Mouse (Mus musculus) liver, embryonic 14 days (tissue): Measurements from ENCODE around the gene Gm597. TPM values are rescaled to one million over a fixed set of nuclear protein-coding genes. Genes with fewer than 3 reads are reported as not detected.

Experiments used
- polyA plus RNA-seq: library from polyadenylated mRNA; depleted of rRNA; stranded (reverse); fragments of >200 nt; gene quantifications from 2 replicates; pipeline ENCODE4 v1.2.3, GENCODE M21; 2012; rRNA removed

Gm597 gene
- not detected in 2 replicates for polyA plus RNA-seq

GRCm38 (mm10) chr1:28780152-28780551, at the start of gene Gm597:
TSS of gene Gm597 (minus strand) at chr1:28780252.

